Mouse (Mus musculus) heart, postnatal 0 days (tissue): ENCODE results near the gene Mrtfb. TPM values are rescaled to one million over a fixed set of nuclear protein-coding genes. Genes with fewer than 3 reads are reported as not detected.

Experiments used
- ATAC-seq: fragments of 200-750 bp; cut with Nextera tagmentation; 2 replicates; pipeline ENCODE4 v1.8.0; 2017; ENCODE audit warnings: low read depth, moderate number of reproducible peaks, moderate library complexity; ENCODE audit not compliant: insufficient read depth
- DNase-seq: peaks from one replicate; pipeline ENCODE4 v3.0.0-alpha.2; 2016; ENCODE audit warnings: low spot score
- H3K27ac ChIP-seq: fragments of 300-500 bp; sonication (generic); 2 replicates; pipeline ENCODE4 v1.5.1; 2014; ENCODE audit warnings: low read depth, mild to moderate bottlenecking
- H3K27me3 ChIP-seq: fragments of 300-500 bp; sonication (generic); 2 replicates; pipeline ENCODE4 v1.6.1; 2014; ENCODE audit warnings: low read length, mixed read lengths; ENCODE audit not compliant: control insufficient read depth, insufficient read depth
- H3K36me3 ChIP-seq: fragments of 300-500 bp; sonication (generic); replicated peaks from 2 replicates; pipeline ENCODE4 v1.6.1; 2014; ENCODE audit warnings: low read length, mixed read lengths; ENCODE audit not compliant: control insufficient read depth, insufficient read depth
- H3K4me1 ChIP-seq: fragments of 300-500 bp; sonication (generic); 2 replicates; pipeline ENCODE4 v1.6.1; 2014; ENCODE audit warnings: antibody characterized with exemption; ENCODE audit not compliant: control insufficient read depth, insufficient read depth
- H3K4me2 ChIP-seq: fragments of 300-500 bp; sonication (generic); 2 replicates; pipeline ENCODE4 v1.6.1; 2014; ENCODE audit warnings: low read depth, mild to moderate bottlenecking, low read length, moderate library complexity
- H3K4me3 ChIP-seq: fragments of 300-500 bp; sonication (generic); 2 replicates; pipeline ENCODE4 v1.5.1; 2014; ENCODE audit warnings: low read depth, low read length
- H3K9ac ChIP-seq: fragments of 300-500 bp; sonication (generic); replicated peaks from 2 replicates; pipeline ENCODE4 v1.6.1; 2014; ENCODE audit warnings: low read depth, low read length, mixed read lengths
- H3K9me3 ChIP-seq: fragments of 300-500 bp; sonication (generic); replicated peaks from 2 replicates; pipeline ENCODE4 v1.6.1; 2016; ENCODE audit warnings: low read length; ENCODE audit not compliant: control insufficient read depth
- CTCF ChIP-seq: IDR thresholded peaks from 2 replicates; pipeline ENCODE4 v1.5.1; 2016; ENCODE audit warnings: antibody characterized with exemption, control low read depth, low read depth
- EP300 ChIP-seq: IDR thresholded peaks from 2 replicates; pipeline ENCODE4 v1.6.1; 2016; ENCODE audit warnings: antibody characterized with exemption, low read depth
- WGBS: fragments of 180-500 bp; shearing (Covaris S2); extraction: QIAGEN DNeasy Blood & Tissue Kit; methylation state at CpG from one replicate; pipeline ENCODE4 v1.1.7; 2014; 5-methylcytosine and 5-hydroxymethylcytosine counted together
- polyA plus RNA-seq: library from polyadenylated mRNA; unstranded; fragments of >200 nt; fragmentation: Nextera tagmentation; extraction: Ambion mirVana; gene quantifications from 2 replicates; pipeline ENCODE4 v1.2.1, GENCODE M21; 2015
- total RNA-seq: library from RNA; depleted of rRNA; stranded (reverse); fragments of >200 nt; gene quantifications from 2 replicates; pipeline ENCODE4 v1.2.3, GENCODE M21; 2014; ENCODE audit warnings: low replicate concordance

Mrtfb gene
- total and polyA plus RNA-seq, 2 experiments from 2014 or later, result 11.7 to 17.2 TPM

- DNase-seq (no peak), ATAC-seq (no peak)
- H3K4me1 ChIP-seq, result peaks cover 3% of the 10 kb centered on the region; the same call in 1 of the 2 replicates
- 67% methylated on average over 2 of the region's 2 CpGs for WGBS
- no peak overlapping the region for H3K9ac ChIP-seq
- no peaks in the 10 kb centered on the region for H3K27me3 ChIP-seq
- TF ChIP-seq EP300, result no peak
- no peak for TF ChIP-seq CTCF
- no peak overlapping the region for H3K4me3 ChIP-seq
- H3K4me2 ChIP-seq, result no peak overlapping the region
- no peaks in the 10 kb centered on the region for H3K36me3 ChIP-seq
- H3K27ac ChIP-seq, result no peak overlapping the region
- no peaks in the 10 kb centered on the region for H3K9me3 ChIP-seq
Measured at GRCm38 (mm10) chr16:13239544-13239943, 16.7 kb upstream of the Mrtfb start.

GRCm38 (mm10) chr16:13240326-13240725 lies 16.0 kb upstream of the Mrtfb start:
- no peaks in the 10 kb centered on the region for H3K36me3 ChIP-seq
- H3K27ac ChIP-seq, result no peak overlapping the region
- no peak overlapping the region for H3K4me3 ChIP-seq
- TF ChIP-seq CTCF (no peak), EP300 (no peak)
- no peak overlapping the region for H3K4me2 ChIP-seq
- H3K9ac ChIP-seq, result no peak overlapping the region
- WGBS, result 63% methylated on average over 7 of the region's 7 CpGs
- ATAC-seq, result no peak
- no peak for DNase-seq
- H3K4me1 ChIP-seq, result peaks cover 3% of the 10 kb centered on the region; the same call in 1 of the 2 replicates
- H3K27me3 ChIP-seq, result no peaks in the 10 kb centered on the region
- no peaks in the 10 kb centered on the region for H3K9me3 ChIP-seq

GRCm38 (mm10) chr16:13245658-13246057 lies 10.6 kb upstream of the Mrtfb start:
- no peaks in the 10 kb centered on the region for H3K9me3 ChIP-seq
- WGBS, result 18% methylated on average over 4 of the region's 4 CpGs
- no peak overlapping the region for H3K9ac ChIP-seq
- no peak for ATAC-seq
- H3K27ac ChIP-seq, result no peak overlapping the region
- DNase-seq, result no peak
- no peaks in the 10 kb centered on the region for H3K27me3 ChIP-seq
- no peak overlapping the region for H3K4me2 ChIP-seq
- H3K4me3 ChIP-seq, result no peak overlapping the region
- no peaks in the 10 kb centered on the region for H3K4me1 ChIP-seq
- H3K36me3 ChIP-seq, result no peaks in the 10 kb centered on the region
- no peak for TF ChIP-seq EP300
- TF ChIP-seq CTCF, result no peak

GRCm38 (mm10) chr16:13246855-13247254 lies 9.4 kb upstream of the Mrtfb start:
- Histone ChIP-seq H3K9me3 (no peaks in the 10 kb centered on the region), H3K36me3 (no peaks in the 10 kb centered on the region), H3K27ac (no peak overlapping the region), H3K9ac (no peak overlapping the region), H3K4me1 (no peaks in the 10 kb centered on the region), H3K4me3 (no peak overlapping the region), H3K27me3 (no peaks in the 10 kb centered on the region), H3K4me2 (no peak overlapping the region)
- DNase-seq, result no peak
- WGBS, result 51% methylated on average over 3 of the region's 3 CpGs
- TF ChIP-seq EP300 (no peak), CTCF (no peak)
- peak; percentile 36; the same call in 1 of the 2 replicates for ATAC-seq

GRCm38 (mm10) chr16:13250061-13250460 lies 6.2 kb upstream of the Mrtfb start:
- DNase-seq (no peak), ATAC-seq (no peak)
- Histone ChIP-seq H3K4me3 (no peak overlapping the region), H3K4me2 (no peak overlapping the region), H3K27me3 (no peaks in the 10 kb centered on the region), H3K9me3 (no peaks in the 10 kb centered on the region), H3K4me1 (no peaks in the 10 kb centered on the region), H3K9ac (no peak overlapping the region), H3K27ac (no peak overlapping the region), H3K36me3 (no peaks in the 10 kb centered on the region)
- TF ChIP-seq EP300, result no peak
- TF ChIP-seq CTCF, result no peak
- 76% methylated on average over 5 of the region's 5 CpGs for WGBS

- TF ChIP-seq CTCF, result no peak
- TF ChIP-seq EP300, result no peak
- H3K9me3 ChIP-seq, result no peaks in the 10 kb centered on the region
- H3K36me3 ChIP-seq, result no peaks in the 10 kb centered on the region
- H3K9ac ChIP-seq, result peak overlapping the region; percentile 92
- no peaks in the 10 kb centered on the region for H3K27me3 ChIP-seq
- 3% methylated on average over 61 of the region's 64 CpGs for WGBS
- peaks cover 30% of the 10 kb centered on the region for H3K4me1 ChIP-seq
- peak overlapping the region; percentile 76 for H3K27ac ChIP-seq
- ATAC-seq (peak; percentile 61), DNase-seq (no peak)
- peak overlapping the region; percentile 74 for H3K4me2 ChIP-seq
- H3K4me3 ChIP-seq, result peak overlapping the region; percentile 82
Measured at GRCm38 (mm10) chr16:13256667-13257527, 616 bp downstream of the Mrtfb start.
